Comparison of ENCODE assay signal across 8 mouse cellular contexts in the genomic region with DNA sequence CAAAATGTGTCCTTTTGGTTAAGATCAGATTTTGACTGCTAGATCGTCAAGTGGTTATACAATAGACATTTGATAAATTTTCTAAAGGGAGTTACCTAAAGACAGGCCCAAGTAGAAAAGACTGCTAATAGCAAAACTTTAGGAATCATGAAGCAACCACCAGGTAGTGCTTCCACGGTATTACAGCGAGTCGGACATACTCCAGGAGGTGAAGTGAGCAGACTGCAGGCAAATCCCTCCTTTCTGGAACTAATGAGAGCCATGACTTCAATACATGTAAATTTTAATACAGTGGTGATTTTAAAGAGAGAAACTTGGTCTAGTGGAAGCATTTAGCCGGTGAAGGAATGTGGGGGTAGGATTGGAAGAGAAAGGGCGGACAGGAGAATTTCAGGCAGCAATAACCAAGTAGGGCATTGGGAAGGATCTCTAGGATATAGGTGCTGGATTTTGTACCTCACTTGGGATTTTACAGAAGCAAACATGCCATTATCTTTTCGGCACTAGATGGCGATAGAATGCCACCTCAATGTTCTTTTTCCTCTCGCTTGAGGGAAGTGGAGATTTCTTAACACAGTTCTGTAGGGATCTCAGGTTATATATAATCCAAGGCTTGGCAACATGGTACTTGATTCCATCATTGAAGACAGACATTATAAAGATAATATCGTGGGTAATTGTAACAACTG. TPM values are rescaled to one million over a fixed set of nuclear protein-coding genes. Genes with fewer than 3 reads are reported as not detected.
DNase-seq lines count a peak whose midpoint lies in the region; ATAC-seq and TF ChIP-seq lines count a peak whose summit lies in the region.

No protein-coding gene starts in this region.

- 3% methylated on average over 10 of the region's 10 CpGs for WGBS in limb, embryonic 11.5 days
- 2% methylated on average over 10 of the region's 10 CpGs for WGBS in midbrain, embryonic 13.5 days

- H3K27ac ChIP-seq in cortical plate, adult 2 months (ENCODE audit: insufficient read depth, low read length) = 0 out of 2 replicates have a peak overlapping the region, but pooled peaks have one; percentile 15
- H3K27ac ChIP-seq in limb, embryonic 11.5 days (replicated peaks; ENCODE audit: low read depth, low read length) = no peak overlapping the region
- H3K27ac ChIP-seq in midbrain, embryonic 13.5 days = no peak overlapping the region

- peak; percentile 79 for ATAC-seq in limb, embryonic 11.5 days (ENCODE audit: insufficient number of reproducible peaks, low FRiP score, low TSS enrichment, low read depth)
- peak; percentile 81 for ATAC-seq in midbrain, embryonic 13.5 days

- H3K9me3 ChIP-seq in limb, embryonic 11.5 days (ENCODE audit: control insufficient read depth, low read length) = no peaks in the 10 kb centered on the region
- no peaks in the 10 kb centered on the region for H3K9me3 ChIP-seq in midbrain, embryonic 13.5 days

- peak; percentile 86 for DNase-seq in 416B (ENCODE audit: low read depth)
- DNase-seq in WW6 (ENCODE audit: low read depth, low spot score) = peak; percentile 34
- DNase-seq in heart, adult 8-10 months (ENCODE audit: low spot score) = peak; percentile 76
- peak; percentile 68 to 76 for DNase-seq in kidney, adult 8-10 months
- peak; percentile 65 for DNase-seq in limb, embryonic 11.5 days (ENCODE audit: low spot score)
- peak; percentile 37 to 63 for DNase-seq in spleen, postnatal 10 days (ENCODE audit: low spot score in 2 of 2)

- peak overlapping the region; percentile 32; the same call in 1 of the 2 replicates for H3K9ac ChIP-seq in limb, embryonic 11.5 days (ENCODE audit: low read length)
- peak overlapping the region; percentile 92 for H3K9ac ChIP-seq in midbrain, embryonic 13.5 days (replicated peaks)

- TF ChIP-seq POLR2A in cortical plate, adult 2 months (IDR thresholded peaks at IDR 0.05; ENCODE audit: extremely low read depth, insufficient read depth, low read length) = no peak

- peak overlapping the region; percentile 77; the same call in 1 of the 2 replicates for H3K4me3 ChIP-seq in cortical plate, adult 2 months (ENCODE audit: insufficient read depth, low read length)
- H3K4me3 ChIP-seq in limb, embryonic 11.5 days (ENCODE audit: low read depth, low read length) = peak overlapping the region; percentile 95
- H3K4me3 ChIP-seq in midbrain, embryonic 13.5 days (replicated peaks) = peak overlapping the region; percentile 95

- peak overlapping the region; percentile 79 for H3K4me2 ChIP-seq in limb, embryonic 11.5 days (ENCODE audit: low read depth, severe bottlenecking)
- peak overlapping the region; percentile 82 for H3K4me2 ChIP-seq in midbrain, embryonic 13.5 days (replicated peaks)

- no peaks in the 10 kb centered on the region for H3K36me3 ChIP-seq in limb, embryonic 11.5 days (ENCODE audit: control insufficient read depth, insufficient read depth, low read length)
- no peaks in the 10 kb centered on the region for H3K36me3 ChIP-seq in midbrain, embryonic 13.5 days

- H3K4me1 ChIP-seq in cortical plate, adult 2 months (ENCODE audit: control insufficient read depth, insufficient read depth, low read length) = peaks cover 5% of the 10 kb centered on the region; the same call in 1 of the 2 replicates
- H3K4me1 ChIP-seq in limb, embryonic 11.5 days (ENCODE audit: control insufficient read depth, insufficient read depth, low read length) = no peaks in the 10 kb centered on the region
- H3K4me1 ChIP-seq in midbrain, embryonic 13.5 days (replicated peaks) = peaks cover 14% of the 10 kb centered on the region

- no peaks in the 10 kb centered on the region for H3K27me3 ChIP-seq in limb, embryonic 11.5 days (ENCODE audit: control insufficient read depth, insufficient read depth, low read length)
- no peaks in the 10 kb centered on the region for H3K27me3 ChIP-seq in midbrain, embryonic 13.5 days

- TF ChIP-seq CTCF in cortical plate, adult 2 months (IDR thresholded peaks at IDR 0.05; ENCODE audit: extremely low read depth, insufficient read depth, low read length) = peak; percentile 70; the same call in 1 of the 2 replicates

RNA-seq across cellular contexts. Expression of gene Apmap, which starts 0.6 kb away (rescaled TPM):
- polyA plus RNA-seq in cortical plate, adult 2 months (2012; rRNA removed) = 59.1 and 66.9 TPM in 2 replicates
- 10 to 100 TPM; 46.6 to 68.1 (median 52.7) TPM for total RNA-seq in heart, adult 8-10 months (2022)
- 25.3 and 26.2 TPM in 2 replicates for polyA plus RNA-seq in limb, embryonic 11.5 days (2014; fragmentation: Nextera tagmentation; extraction: Ambion mirVana)
- 39.9 and 43.0 TPM in 2 replicates for polyA plus RNA-seq in midbrain, embryonic 13.5 days (2015; fragmentation: Nextera tagmentation; extraction: Ambion mirVana)

RNA-seq across cellular contexts. Expression of gene Cst7, which starts 38.8 kb away (rescaled TPM):
- 0.21 and 0.42 TPM in 2 replicates for polyA plus RNA-seq in cortical plate, adult 2 months (2012; rRNA removed)
- not detected for total RNA-seq in heart, adult 8-10 months (2022)
- polyA plus RNA-seq in limb, embryonic 11.5 days (2014; fragmentation: Nextera tagmentation; extraction: Ambion mirVana) = 0.33 and 0.36 TPM in 2 replicates
- polyA plus RNA-seq in midbrain, embryonic 13.5 days (2015; fragmentation: Nextera tagmentation; extraction: Ambion mirVana) = 0.16 TPM in 1 of 2 replicates, not detected in the other

RNA-seq across cellular contexts. Expression of gene Acss1, which starts 59.3 kb away (rescaled TPM):
- polyA plus RNA-seq in cortical plate, adult 2 months (2012; rRNA removed) = 27.2 and 28.8 TPM in 2 replicates
- total RNA-seq in heart, adult 8-10 months (2022) = 100 to 1,000 TPM; 259 to 343 (median 275) TPM
- polyA plus RNA-seq in limb, embryonic 11.5 days (2014; fragmentation: Nextera tagmentation; extraction: Ambion mirVana) = 4.2 and 5.7 TPM in 2 replicates
- 20.1 and 22.7 TPM in 2 replicates for polyA plus RNA-seq in midbrain, embryonic 13.5 days (2015; fragmentation: Nextera tagmentation; extraction: Ambion mirVana)

Comparison
In these comparisons a context has a peak if more than half of its experiments do, and no peak if none do; other contexts are left out.
1. DNase-seq: peak in every context shown above with its lines; median percentile 86 in 416B; 76 in heart, adult 8-10 months; 72 in kidney, adult 8-10 months; 65 in limb, embryonic 11.5 days; 50 in spleen, postnatal 10 days; 34 in WW6.